26 mouse cellular contexts compared by ENCODE assay signal in genomic region chr4:134607679-134608078, GRCm38 (mm10). TPM values are rescaled to one million over a fixed set of nuclear protein-coding genes. Genes with fewer than 3 reads are reported as not detected.
DNase-seq lines count a peak whose midpoint lies in the region; ATAC-seq and TF ChIP-seq lines count a peak whose summit lies in the region.
"Had no signal": no experiment of that assay in that cellular context is flagged by ENCODE, and none has a peak within 500 bp of the region (broad histone marks: within the 10 kb centered on the region; RNA-seq: fewer than 3 reads in every experiment).

No protein-coding gene starts in this region.

- peaks cover 0 to 14% of the 10 kb centered on the region in 2 experiments; a peak in 2 of 4 replicates for H3K36me3 ChIP-seq in MEL (ENCODE audit: control insufficient read depth in 1 of 2, insufficient read depth in 2 of 2, low read length in 2 of 2)
- H3K36me3 ChIP-seq: embryonic facial prominence, embryonic 13.5 days; embryonic facial prominence, embryonic 15.5 days; forebrain, embryonic 10.5 days; forebrain, embryonic 12.5 days; G1E had no signal

- no peak overlapping the region for H3K27ac ChIP-seq in MEL (ENCODE audit: control insufficient read depth, low read depth, low read length)
- H3K27ac ChIP-seq: embryonic facial prominence, embryonic 13.5 days; embryonic facial prominence, embryonic 15.5 days; forebrain, embryonic 10.5 days; forebrain, embryonic 12.5 days had no signal

- no peaks in the 10 kb centered on the region for H3K9me3 ChIP-seq in MEL (replicated peaks; ENCODE audit: insufficient read depth, low read length)
- H3K9me3 ChIP-seq: embryonic facial prominence, embryonic 13.5 days; embryonic facial prominence, embryonic 15.5 days; forebrain, embryonic 10.5 days; forebrain, embryonic 12.5 days had no signal

- TF ChIP-seq RAD21 in MEL (IDR thresholded peaks at IDR 0.05; ENCODE audit: low read depth, low read length) = no peak

- no peak for TF ChIP-seq POLR2A in MEL (IDR thresholded peaks at IDR 0.05; ENCODE audit: control insufficient read depth in 1 of 2, insufficient read depth in 1 of 2, low read depth in 1 of 2, low read length in 2 of 2, poor library complexity in 1 of 2)

- no peak overlapping the region for H3K4me3 ChIP-seq in MEL (ENCODE audit: control insufficient read depth in 1 of 2, insufficient read depth in 1 of 2, low read depth in 2 of 2, low read length in 2 of 2)
- H3K4me3 ChIP-seq: embryonic facial prominence, embryonic 13.5 days; embryonic facial prominence, embryonic 15.5 days; erythroblast, embryonic 14.5 days; forebrain, embryonic 10.5 days; forebrain, embryonic 12.5 days had no signal

- peaks cover 2 to 21% of the 10 kb centered on the region in 2 experiments; a peak in 3 of 4 replicates for H3K4me1 ChIP-seq in MEL (ENCODE audit: control insufficient read depth in 1 of 2, insufficient read depth in 2 of 2, low read length in 2 of 2)

- no peak for TF ChIP-seq CTCF in MEL (IDR thresholded peaks at IDR 0.05 in 2 of 3, conservative IDR thresholded peaks at IDR 0.05 in 1 of 3; ENCODE audit: control insufficient read depth in 1 of 3, insufficient read depth in 1 of 3, low read depth in 2 of 3, low read length in 3 of 3, poor library complexity in 1 of 3, severe bottlenecking in 1 of 3)

- peak; percentile 60 for DNase-seq in 416B (ENCODE audit: low read depth)
- peak; percentile 31 for DNase-seq in MEL (ENCODE audit: low read depth, low spot score)
- no peak for DNase-seq in layer of hippocampus, adult 9-11 months
- no peak for DNase-seq in liver
- no peak for DNase-seq in adrenal gland, adult 2 months
- DNase-seq in kidney, adult 9 months = no peak
- DNase-seq: adrenal gland, adult 8-10 months; adrenal gland, postnatal 25 days; cerebellum, adult 11 months; cerebellum, adult 18-20 months; cerebellum, adult 8-10 months; cerebellum, adult 9-11 months; cerebellum, postnatal 14 days; cerebellum, postnatal 36 days; embryo, embryonic 11 days had no signal

- no peak for TF ChIP-seq EP300 in MEL (IDR thresholded peaks at IDR 0.05; ENCODE audit: low read depth in 1 of 2, low read length in 2 of 2)

- ATAC-seq in hematopoietic stem cell, adult 5-6 weeks (replicated peaks in 1 of 2; ENCODE audit: insufficient read depth in 1 of 2, low FRiP score in 2 of 2, low TSS enrichment in 1 of 2, low read depth in 1 of 2, poor library complexity in 2 of 2, severe bottlenecking in 2 of 2) = peak; percentile 25 to 32; a peak in 1 of 4 replicates
- peak; percentile 41 for ATAC-seq in megakaryocyte progenitor cell, adult 5-6 weeks (replicated peaks; ENCODE audit: poor library complexity)
- ATAC-seq: CD4-positive, CD25-positive, alpha-beta regulatory T cell, adult 4 months; forebrain, embryonic 14.5 days; forebrain, embryonic 16.5 days had no signal

- no peaks in the 10 kb centered on the region for H3K27me3 ChIP-seq in MEL (ENCODE audit: control insufficient read depth in 1 of 2, insufficient read depth in 2 of 2, low read length in 2 of 2)
- H3K27me3 ChIP-seq: embryonic facial prominence, embryonic 15.5 days; forebrain, embryonic 12.5 days had no signal

- H3K79me2 ChIP-seq in MEL (ENCODE audit: control insufficient read depth, insufficient read depth, low read length, poor library complexity) = no peaks in the 10 kb centered on the region

- H3K9ac ChIP-seq in MEL (ENCODE audit: control insufficient read depth, low read depth, low read length, poor library complexity, severe bottlenecking) = no peak overlapping the region
- H3K9ac ChIP-seq: embryonic facial prominence, embryonic 13.5 days; embryonic facial prominence, embryonic 15.5 days; forebrain, embryonic 12.5 days had no signal

TF ChIP-seq in MEL, 35 proteins besides CTCF, POLR2A, EP300 and RAD21:
- no peak for TF ChIP-seq USF1 (IDR thresholded peaks at IDR 0.05; ENCODE audit: low read depth, low read length)
- TF ChIP-seq GATA1 (IDR thresholded peaks at IDR 0.05; ENCODE audit: low read depth, low read length) = no peak
- no peak for TF ChIP-seq MAFK (IDR thresholded peaks at IDR 0.05; ENCODE audit: borderline replicate concordance, low read depth, low read length)
- no peak for TF ChIP-seq SIN3A (IDR thresholded peaks at IDR 0.05; ENCODE audit: low read length)
- TF ChIP-seq CHD1 (IDR thresholded peaks at IDR 0.05; ENCODE audit: low read depth, low read length) = no peak
- no peak for TF ChIP-seq BHLHE40 (IDR thresholded peaks at IDR 0.05; ENCODE audit: borderline replicate concordance, low read depth, low read length)
- no peak for TF ChIP-seq ELF1 (IDR thresholded peaks at IDR 0.05; ENCODE audit: low read depth, low read length)
- no peak for TF ChIP-seq MAX (IDR thresholded peaks at IDR 0.05; ENCODE audit: low read length)
- no peak for TF ChIP-seq NRF1 (IDR thresholded peaks at IDR 0.05; ENCODE audit: insufficient read depth, low read depth, low read length, poor library complexity, severe bottlenecking)

RNA-seq across cellular contexts. Expression of gene Selenon, which starts 55.7 kb away (rescaled TPM):
- 2.2 and 2.9 TPM in 2 replicates for total RNA-seq in MEL (2012; rRNA removed)
- polyA plus RNA-seq in MEL (2012; ENCODE audit: insufficient read depth in 1 of 2, insufficient read length in 2 of 2, low read depth in 1 of 2, low replicate concordance in 2 of 2, missing spikeins in 1 of 2) = 10 to 100 TPM in 1 of 2 experiments, not detected in 1; 16.3 TPM
- 8.2 and 9.2 TPM in 2 replicates for total RNA-seq in hematopoietic stem cell, adult 5-6 weeks (2017)
- 31.0 and 32.8 TPM in 2 replicates for total RNA-seq in megakaryocyte progenitor cell, adult 5-6 weeks (2015)
- total RNA-seq in megakaryocyte progenitor cell, adult 5-6 weeks (2017) = 6.0 and 7.0 TPM in 2 replicates
- total RNA-seq in adrenal gland, adult 2 months (2021) = 10 to 100 TPM; 21.9 to 42.5 TPM
- 34.5 and 35.1 TPM in 2 replicates for polyA plus RNA-seq in adrenal gland, adult 2 months (2012; rRNA removed)
- polyA plus RNA-seq: G1E had no signal

Comparison
In these comparisons a context has a peak if more than half of its experiments do, and no peak if none do; other contexts are left out.
1. DNase-seq: peak in 416B (single experiment) and MEL (single experiment); none in layer of hippocampus, adult 9-11 months (single experiment), liver (single experiment), adrenal gland, adult 2 months (single experiment) and kidney, adult 9 months (single experiment).